9 mouse cellular contexts compared by ENCODE assay signal in the genomic region with DNA sequence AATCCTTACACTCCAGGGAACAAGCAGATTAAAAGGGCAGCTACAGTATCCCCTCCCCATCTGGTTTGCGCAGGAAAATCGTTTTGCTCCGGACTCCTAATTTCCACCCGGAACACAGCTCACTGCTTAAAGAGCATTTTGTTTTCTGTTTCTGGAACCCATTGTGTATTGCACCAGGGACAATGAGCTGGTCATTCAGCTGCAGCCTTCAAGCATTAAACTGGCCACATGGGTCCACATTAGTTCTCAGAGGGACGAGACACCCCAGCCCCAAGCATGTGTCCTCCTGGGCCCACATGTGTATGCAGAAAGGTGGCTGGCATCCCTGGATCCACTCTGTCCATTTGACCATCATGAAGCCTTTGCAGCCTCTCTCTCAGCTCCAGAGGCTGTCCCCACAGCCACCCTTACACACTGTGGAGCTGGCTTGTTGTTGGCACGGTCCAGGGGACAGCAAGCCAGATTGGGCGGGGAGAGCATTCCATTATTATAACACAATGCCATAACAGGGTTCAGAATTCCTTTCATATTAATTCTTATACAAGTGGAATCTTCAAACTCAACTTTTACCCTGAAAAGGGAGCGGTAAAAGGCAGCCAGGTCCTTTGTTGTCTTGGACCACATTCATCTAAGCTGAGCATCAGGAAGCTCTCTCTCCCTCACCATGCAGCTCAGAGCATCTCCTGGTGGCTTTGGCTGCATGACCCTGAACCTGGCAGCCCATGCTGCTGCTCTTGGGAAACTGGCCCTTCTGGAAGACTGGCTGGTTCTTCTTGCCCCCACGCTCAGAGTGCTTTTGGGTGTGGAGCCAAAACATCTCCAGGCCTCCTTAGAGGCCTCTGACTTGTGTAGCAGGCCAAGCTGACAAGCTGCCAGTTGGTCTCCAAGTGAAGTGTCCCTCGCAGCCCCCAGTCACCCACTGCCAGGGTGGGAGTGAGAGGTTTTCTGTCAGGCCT.
DNase-seq lines count a peak whose midpoint lies in the region; ATAC-seq and TF ChIP-seq lines count a peak whose summit lies in the region.
"Had no signal": no experiment of that assay in that cellular context is flagged by ENCODE, and none has a peak within 500 bp of the region (broad histone marks: within the 10 kb centered on the region; RNA-seq: fewer than 3 reads in every experiment).

No protein-coding gene starts in this region.

- no peak for TF ChIP-seq POLR2A in kidney, adult 2 months (IDR thresholded peaks at IDR 0.05; ENCODE audit: low read depth, low read length)

- intact Hi-C loops in left cerebral cortex, postnatal 4 days (cut with DNase I): no loop called here

- H3K27me3 ChIP-seq in kidney, adult 2 months (replicated peaks; ENCODE audit: control insufficient read depth, insufficient read depth, low read length): no peaks in the 10 kb centered on the region

- no peaks in the 10 kb centered on the region for H3K36me3 ChIP-seq in kidney, adult 2 months (ENCODE audit: control insufficient read depth, insufficient read depth, low read length)
- H3K36me3 ChIP-seq: neural tube, embryonic 13.5 days had no signal

- DNase-seq in kidney, adult 2 months: peak; percentile 53
- no peak for DNase-seq in kidney, adult 9 months
- DNase-seq in cerebellum, adult 18-20 months: peak; percentile 29 to 42
- peak; percentile 63 for DNase-seq in heart, adult 8-10 months (ENCODE audit: low spot score)
- peak; percentile 74 for DNase-seq in left cerebral cortex, postnatal 4 days
- no peak for DNase-seq in T-cell, adult 2 months (ENCODE audit: low spot score)

- peak overlapping the region; percentile 56; the same call in 1 of the 2 replicates for H3K27ac ChIP-seq in kidney, adult 2 months (ENCODE audit: insufficient read depth, low read depth, low read length)
- H3K27ac ChIP-seq: neural tube, embryonic 13.5 days had no signal

- H3K4me1 ChIP-seq in kidney, adult 2 months (ENCODE audit: control insufficient read depth, insufficient read depth, low read length): no peaks in the 10 kb centered on the region

- no peak for ATAC-seq in CD4-positive, CD25-positive, alpha-beta regulatory T cell, adult 4 months
- no peak for ATAC-seq in monocyte, adult 5-6 weeks (replicated peaks; ENCODE audit: insufficient number of reproducible peaks, low FRiP score, low TSS enrichment, poor library complexity, severe bottlenecking)

- WGBS in kidney, adult 2 months: 76% methylated on average over 10 of the region's 10 CpGs

- H3K4me3 ChIP-seq in kidney, adult 2 months (ENCODE audit: insufficient read depth, low read depth, low read length): no peak overlapping the region
- H3K4me3 ChIP-seq: neural tube, embryonic 13.5 days had no signal

- TF ChIP-seq CTCF in kidney, adult 2 months (conservative IDR thresholded peaks at IDR 0.05; ENCODE audit: insufficient read depth, insufficient read length, low read depth, low read length): no peak

Comparison
In these comparisons a context has a peak if more than half of its experiments do, and no peak if none do; other contexts are left out.
1. DNase-seq: peak in kidney, adult 2 months (single experiment), cerebellum, adult 18-20 months (2 of 2), heart, adult 8-10 months (single experiment) and left cerebral cortex, postnatal 4 days (single experiment); none in kidney, adult 9 months (single experiment) and T-cell, adult 2 months (single experiment).